Mouse (Mus musculus): ENCODE measurements around the gene Treml2.

GRCm38 (mm10) chr17:48299756-48300155 is 458 bp downstream of the Treml2 start:
- TF ChIP-seq CTCF (IDR thresholded peaks at IDR 0.05; ENCODE audit: extremely low read depth, insufficient read depth, insufficient read length, insufficient replicate concordance), result no peak
- TF ChIP-seq POLR2A (IDR thresholded peaks at IDR 0.05; ENCODE audit: low read depth, low read length), result no peak

Measured in spleen, adult 2 months (tissue).